Mouse (Mus musculus) ovary, adult 18-20 months (tissue): ENCODE measurements around the gene Rab11fip3.

Experiments
- DNase-seq: peaks from one replicate; pipeline ENCODE4 v3.0.0; 2022; ENCODE audit warnings: low spot score, mixed read lengths

Gene Rab11fip3

GRCm38 (mm10) chr17:25992274-25992673, 77.1 kb downstream of the Rab11fip3 start:
- no peak for DNase-seq

GRCm38 (mm10) chr17:25990331-25990730, 79.0 kb downstream of the Rab11fip3 start:
- no peak for DNase-seq

GRCm38 (mm10) chr17:25985306-25986294, 83.8 kb downstream of the Rab11fip3 start, which contains the start of gene Capn15:
TSS of gene Capn15 (minus strand) at chr17:25985796.
- peak; percentile 94 for DNase-seq

GRCm38 (mm10) chr17:25984556-25985305, 84.6 kb downstream of the Rab11fip3 start:
- no peak for DNase-seq

- DNase-seq: no peak
Observed at GRCm38 (mm10) chr17:25984066-25984465, 85.3 kb downstream of the Rab11fip3 start.

GRCm38 (mm10) chr17:25982913-25983312, 86.4 kb downstream of the Rab11fip3 start:
- DNase-seq: no peak

- no peak for DNase-seq
Observed at GRCm38 (mm10) chr17:25980854-25981253, 88.5 kb downstream of the Rab11fip3 start.

GRCm38 (mm10) chr17:25979829-25980738, 89.3 kb downstream of the Rab11fip3 start:
- no peak for DNase-seq

- no peak for DNase-seq
Observed at GRCm38 (mm10) chr17:25970954-25971707, 98.2 kb downstream of the Rab11fip3 start.

GRCm38 (mm10) chr17:25970448-25970847, 98.9 kb downstream of the Rab11fip3 start:
- no peak for DNase-seq

GRCm38 (mm10) chr17:25968176-25968575, 101.2 kb downstream of the Rab11fip3 start:
- DNase-seq: no peak

- no peak for DNase-seq
Observed at GRCm38 (mm10) chr17:25967652-25968051, 101.7 kb downstream of the Rab11fip3 start.

- no peak for DNase-seq
Observed at GRCm38 (mm10) chr17:25964271-25964670, 105.1 kb downstream of the Rab11fip3 start.

GRCm38 (mm10) chr17:25962413-25962905, 106.9 kb downstream of the Rab11fip3 start:
- DNase-seq: no peak

- no peak for DNase-seq
Observed at GRCm38 (mm10) chr17:25961566-25961965, 107.8 kb downstream of the Rab11fip3 start.

GRCm38 (mm10) chr17:25959630-25960467, 109.5 kb downstream of the Rab11fip3 start:
- no peak for DNase-seq

GRCm38 (mm10) chr17:25958771-25959494, 110.4 kb downstream of the Rab11fip3 start:
- no peak for DNase-seq

- DNase-seq: no peak
Observed at GRCm38 (mm10) chr17:25957586-25958051, 111.7 kb downstream of the Rab11fip3 start.

- DNase-seq: no peak
Observed at GRCm38 (mm10) chr17:25956631-25957030, 112.7 kb downstream of the Rab11fip3 start.
